Mouse (Mus musculus) C2C12 (cell line): ENCODE measurements around the gene Gm28635.

ENCODE experiments used
- CEBPB ChIP-seq: IDR thresholded peaks from one replicate; pipeline ENCODE4 v1.6.1; 2011; ENCODE audit warnings: low read depth, mild to moderate bottlenecking, control low read depth, moderate library complexity
- CTCF ChIP-seq: IDR thresholded peaks from one replicate; pipeline ENCODE4 v1.5.1; 2011; ENCODE audit not compliant: control insufficient read depth, insufficient read depth, insufficient read length
- MAX ChIP-seq: IDR thresholded peaks from one replicate; pipeline ENCODE4 v1.6.1; 2011; ENCODE audit warnings: mild to moderate bottlenecking, control low read depth

DNA sequence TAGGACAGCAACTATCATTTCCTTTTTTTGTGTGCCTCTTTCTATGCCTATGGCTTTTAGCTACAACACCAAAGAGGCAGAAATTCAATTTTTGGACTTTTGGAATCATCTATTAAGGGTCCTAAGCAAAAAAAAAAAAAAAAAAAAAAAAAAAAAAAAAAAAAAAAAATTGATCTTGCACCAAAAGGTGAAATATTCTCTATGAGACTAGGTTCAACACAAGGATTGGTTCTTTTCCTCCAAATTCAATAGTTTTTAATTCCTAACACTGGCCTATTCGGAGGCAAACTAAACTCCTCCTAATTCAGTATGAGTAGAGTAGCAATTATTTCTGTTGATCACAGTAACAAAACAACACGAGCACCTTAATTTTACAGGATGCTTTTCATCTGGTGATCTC lies 34.1 kb upstream of the Gm28635 start:
- TF ChIP-seq CTCF = no peak
- TF ChIP-seq CEBPB = no peak
- no peak for TF ChIP-seq MAX
